Mouse (Mus musculus) heart, adult 2 months (tissue): ENCODE measurements at regions not wholly inside any gene's neighbourhood (a gene's known extent, or its start where the extent isn't known, plus 50 kb on each side); places are given as distances from the start of the nearest gene placed in this dataset.

Experiments
- CTCF ChIP-seq: fragments of 200-600 bp; IDR thresholded peaks from 2 replicates; pipeline ENCODE4 v1.8.1; 2022; ENCODE audit warnings: antibody characterized with exemption, mild to moderate bottlenecking, moderate library complexity
- EP300 ChIP-seq: fragments of 200-500 bp; IDR thresholded peaks from 2 replicates; pipeline ENCODE4 v1.6.1; 2011; ENCODE audit warnings: low read depth, low read length, control low read depth; ENCODE audit not compliant: insufficient read depth
- POLR2A ChIP-seq: fragments of 200-500 bp; IDR thresholded peaks from 2 replicates; pipeline ENCODE4 v1.6.1; 2011; ENCODE audit warnings: mild to moderate bottlenecking, low read depth, low read length, control low read depth; ENCODE audit not compliant: insufficient read depth

DNA sequence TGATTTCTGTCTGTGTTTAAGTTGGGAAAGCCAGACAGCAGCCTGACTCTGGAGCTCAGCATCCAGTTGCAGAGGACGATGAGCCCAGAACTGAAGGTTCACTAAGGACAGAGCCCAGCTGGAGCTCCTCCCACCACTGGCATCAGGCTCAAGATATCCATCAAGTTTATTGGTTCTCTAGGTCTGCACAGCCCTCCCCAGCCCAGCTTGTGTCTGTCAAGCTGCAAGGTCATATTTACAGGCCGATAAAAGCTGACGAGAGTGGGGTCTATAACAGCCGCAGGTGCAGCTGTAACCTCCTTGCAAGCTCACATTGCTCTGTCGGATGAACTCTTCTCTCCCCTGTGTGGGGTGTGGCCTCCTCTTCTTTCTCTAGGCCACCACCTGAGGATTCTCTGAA, 184.3 kb downstream of the Ajap1 start:
- no peak for TF ChIP-seq CTCF
- TF ChIP-seq POLR2A, result no peak
- TF ChIP-seq EP300, result no peak
